ENCODE assay signal across 15 mouse cellular contexts in the genomic region with DNA sequence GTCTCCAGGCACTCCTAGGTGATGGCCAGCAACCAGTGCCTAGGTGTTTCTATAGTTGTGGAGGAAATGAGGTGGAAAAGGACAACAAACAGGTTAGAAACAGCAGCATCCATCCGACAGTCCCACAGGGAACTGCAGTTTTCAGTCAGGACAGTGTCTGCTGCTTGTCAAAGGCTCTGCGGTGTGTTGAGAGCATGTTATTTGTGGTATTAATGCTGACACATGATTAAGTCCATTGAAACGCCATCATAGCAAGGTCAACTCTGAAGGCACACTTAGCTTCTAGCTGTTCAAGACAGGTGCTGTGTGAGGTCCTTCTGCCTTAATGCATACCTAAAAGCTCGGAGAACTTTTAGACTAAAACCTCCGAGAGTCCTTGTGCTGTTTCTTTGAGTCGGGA.
"Had no signal": no experiment of that assay in that cellular context is flagged by ENCODE, and none has a peak within 500 bp of the region (broad histone marks: within the 10 kb centered on the region; RNA-seq: fewer than 3 reads in every experiment).

No protein-coding gene starts in this region.

- H3K36me3 ChIP-seq: neural tube, embryonic 15.5 days; stomach, embryonic 15.5 days had no signal

- H3K9me3 ChIP-seq: neural tube, embryonic 15.5 days; stomach, embryonic 15.5 days had no signal

- H3K9ac ChIP-seq: neural tube, embryonic 15.5 days; stomach, embryonic 15.5 days had no signal

- H3K27ac ChIP-seq: neural tube, embryonic 15.5 days; stomach, embryonic 15.5 days; stomach, postnatal 0 days had no signal

- DNase-seq: retina, postnatal 1 day; right cerebral cortex, adult 18-20 months; right cerebral cortex, postnatal 14 days; right cerebral cortex, postnatal 25 days; right cerebral cortex, postnatal 4 days; spleen, adult 18-20 months; thymus, adult 18-20 months; thymus, adult 2 months; thymus, postnatal 14 days; thymus, postnatal 25 days; thymus, postnatal 36 days; thymus, postnatal 4 days had no signal

- H3K4me3 ChIP-seq: neural tube, embryonic 15.5 days; stomach, embryonic 15.5 days had no signal

- H3K27me3 ChIP-seq: neural tube, embryonic 15.5 days; stomach, embryonic 15.5 days had no signal

- H3K4me1 ChIP-seq: neural tube, embryonic 15.5 days; stomach, embryonic 15.5 days had no signal

- H3K4me2 ChIP-seq: neural tube, embryonic 15.5 days; stomach, embryonic 15.5 days had no signal
